Mouse (Mus musculus) lung, adult 2 months (tissue): Measurements from ENCODE around the gene Zfp358. TPM values are rescaled to one million over a fixed set of nuclear protein-coding genes. Genes with fewer than 3 reads are reported as not detected.

ENCODE experiments used
- DNase-seq: peaks from one replicate; pipeline ENCODE4 v3.0.0; 2022
- H3K4me1 ChIP-seq: fragments of 200-500 bp; 2 replicates; pipeline ENCODE4 v1.6.1; 2011; ENCODE audit warnings: low read length; ENCODE audit not compliant: control insufficient read depth, insufficient read depth
- H3K4me3 ChIP-seq: fragments of 200-500 bp; replicated peaks from 2 replicates; pipeline ENCODE3; 2011; ENCODE audit warnings: low read depth, mild to moderate bottlenecking, control low read depth, low read length; ENCODE audit errors: extremely low read depth
- CTCF ChIP-seq: fragments of 200-500 bp; IDR thresholded peaks from 2 replicates; pipeline ENCODE4 v1.5.1; 2011; ENCODE audit warnings: mild to moderate bottlenecking, low read length, control low read depth; ENCODE audit not compliant: insufficient read depth
- POLR2A ChIP-seq: fragments of 200-500 bp; IDR thresholded peaks from 2 replicates; pipeline ENCODE4 v1.6.1; 2011; ENCODE audit warnings: low read depth, mild to moderate bottlenecking, control low read depth, low read length, borderline replicate concordance; ENCODE audit errors: extremely low read depth
- WGBS: fragments of 180-500 bp; shearing (Covaris S2); methylation state at CpG from one replicate; pipeline ENCODE4 v1.1.7; 2018; 5-methylcytosine and 5-hydroxymethylcytosine counted together
- polyA plus RNA-seq: library from polyadenylated mRNA; depleted of rRNA; stranded (reverse); fragments of >200 nt; gene quantifications from 2 replicates; pipeline ENCODE4 v1.2.3, GENCODE M21; 2012; rRNA removed

The Zfp358 gene
- polyA plus RNA-seq = 78.5 TPM in 2 replicates

DNA sequence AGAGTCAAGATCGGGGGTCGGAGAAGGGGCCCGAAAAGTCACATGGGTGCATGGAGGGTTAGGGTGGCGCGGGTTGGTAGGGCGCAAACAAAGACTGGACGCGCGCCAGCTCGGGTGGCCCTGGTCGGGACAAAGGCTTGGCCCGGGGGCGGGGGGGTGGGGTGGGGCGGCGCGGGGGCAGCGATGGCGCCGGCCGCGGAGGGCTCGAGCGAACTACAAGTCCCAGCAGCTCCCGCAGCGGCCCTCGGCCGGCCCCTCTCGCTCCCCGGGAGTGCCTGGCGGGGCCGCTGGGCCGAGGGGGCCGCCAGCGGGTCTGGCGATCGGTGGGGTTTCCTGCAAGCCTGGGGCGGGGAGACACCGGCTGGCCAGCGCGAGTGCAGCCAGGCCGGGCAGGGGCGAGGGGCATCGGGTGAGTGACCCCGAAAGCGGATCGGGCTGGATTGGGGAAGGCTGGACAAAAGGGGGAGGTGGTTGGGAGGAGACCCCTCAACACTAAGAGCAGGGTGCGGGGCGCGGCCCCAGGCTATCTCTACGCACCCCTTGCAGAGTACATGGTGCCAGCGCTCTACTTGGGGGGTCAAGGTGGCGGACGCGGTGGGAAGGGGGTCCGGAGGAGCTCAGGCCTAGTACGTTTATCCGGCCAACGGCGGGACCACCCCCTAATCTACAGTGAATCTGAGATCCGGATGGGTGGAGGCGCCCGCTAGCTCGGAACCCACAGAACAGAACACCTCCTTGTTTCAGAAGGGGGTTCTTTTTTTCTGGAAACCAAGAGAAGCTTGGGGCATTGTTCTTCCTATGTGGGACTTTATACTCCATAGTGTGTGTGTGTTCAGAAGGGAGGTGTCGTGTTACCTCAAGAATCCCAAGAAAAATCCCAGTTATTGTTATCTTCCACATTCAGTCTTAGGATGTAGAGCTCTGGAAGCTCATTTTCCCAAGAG, at the start of gene Zfp358:
Gene Zfp358, plus strand, starts transcription at position 238 of the 944 bp plus-strand sequence.
- whole genome bisulfite sequencing = under 1% methylated on average over 63 of the region's 64 CpGs
- no peak for TF ChIP-seq CTCF
- peak; percentile 58 for TF ChIP-seq POLR2A
- Histone ChIP-seq H3K4me3 (peak within 1 kb of the TSS; percentile 98), H3K4me1 (peaks cover 2% of the 10 kb centered on the region; the same call in 1 of the 2 replicates)
- peak; percentile 61 for DNase-seq

DNA sequence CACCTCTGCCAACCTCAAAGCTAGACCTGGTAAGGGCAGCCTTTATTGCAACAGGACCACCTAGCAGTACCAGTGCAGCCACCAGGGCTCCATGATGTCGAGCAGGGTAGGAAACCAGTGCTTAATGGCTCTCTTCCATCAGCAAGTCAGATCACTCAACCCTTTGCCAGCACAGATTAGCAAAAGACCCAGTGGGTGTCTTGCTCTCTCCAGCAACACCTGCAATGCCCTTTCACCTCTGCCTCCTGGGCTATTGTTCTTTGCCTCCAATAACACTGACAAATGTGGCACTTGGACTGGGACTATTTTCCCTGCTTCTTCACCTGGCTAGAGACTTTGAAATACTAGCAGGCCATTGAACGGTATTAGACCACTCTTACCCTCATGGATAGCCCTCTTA, 43.7 kb upstream of the Zfp358 start:
- 84% methylated on average over 2 of the region's 2 CpGs for WGBS
- no peak overlapping the region for H3K4me3 ChIP-seq

GRCm38 (mm10) chr8:3450670-3451069, 42.3 kb upstream of the Zfp358 start:
- DNase-seq = peak; percentile 47
- H3K4me3 ChIP-seq = no peak overlapping the region
- TF ChIP-seq POLR2A = no peak
- peak; percentile 90 for TF ChIP-seq CTCF
- H3K4me1 ChIP-seq = no peaks in the 10 kb centered on the region
- WGBS = 31% methylated on average over 5 of the region's 5 CpGs

More for the DNA sequence above, 43.7 kb upstream of the Zfp358 start:
- TF ChIP-seq POLR2A = no peak
- TF ChIP-seq CTCF = no peak
- no peak for DNase-seq
- no peaks in the 10 kb centered on the region for H3K4me1 ChIP-seq

DNA sequence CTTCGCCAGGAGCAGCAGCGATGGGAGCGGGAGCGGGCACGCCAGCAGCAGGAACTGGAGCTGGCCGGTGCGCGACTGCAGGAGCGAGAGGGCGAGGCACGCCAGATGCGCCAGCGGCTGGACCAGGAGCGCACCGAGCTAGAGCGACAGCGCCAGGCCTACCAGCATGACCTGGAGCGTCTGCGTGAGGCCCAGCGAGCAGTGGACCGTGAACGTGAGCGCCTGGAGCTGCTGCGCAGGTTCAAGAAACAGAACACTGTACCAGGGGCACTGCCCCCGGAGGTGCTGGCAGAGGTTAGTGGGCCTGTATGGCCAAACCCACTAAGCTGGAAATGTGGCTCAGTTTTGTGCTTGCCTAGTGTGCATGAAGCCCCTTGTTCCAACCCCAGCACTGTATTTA, 40.9 kb upstream of the Zfp358 start:
- 98% methylated on average over 25 of the region's 25 CpGs for WGBS
- H3K4me1 ChIP-seq = no peaks in the 10 kb centered on the region
- TF ChIP-seq POLR2A (no peak), CTCF (no peak)
- no peak for DNase-seq
- H3K4me3 ChIP-seq = no peak overlapping the region

GRCm38 (mm10) chr8:3463248-3463647, 29.7 kb upstream of the Zfp358 start:
- 87% methylated on average over 2 of the region's 2 CpGs for WGBS
- no peak for TF ChIP-seq CTCF
- TF ChIP-seq POLR2A = no peak
- Histone ChIP-seq H3K4me3 (no peak overlapping the region), H3K4me1 (peaks cover 2% of the 10 kb centered on the region; the same call in 1 of the 2 replicates)
- DNase-seq = no peak

DNA sequence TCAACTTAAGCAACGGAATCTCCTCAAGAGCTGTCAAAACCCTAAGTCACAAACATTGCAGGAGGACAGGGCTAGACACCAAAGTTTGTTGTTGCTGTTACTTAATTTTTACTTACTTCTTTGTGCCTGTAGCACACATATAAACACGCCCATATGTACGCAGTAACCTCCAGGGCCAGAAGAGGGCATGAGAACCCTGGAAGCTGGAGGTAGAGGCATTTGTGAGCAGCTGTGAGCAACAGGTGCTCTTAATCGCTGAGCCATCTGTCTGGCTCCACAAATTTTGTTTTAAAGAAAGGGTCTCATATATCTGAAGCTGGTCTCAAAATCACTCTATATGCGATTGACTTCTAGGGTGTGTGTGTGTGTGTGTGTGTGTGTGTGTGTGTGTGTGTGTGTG, 28.6 kb upstream of the Zfp358 start:
- DNase-seq = no peak

DNA sequence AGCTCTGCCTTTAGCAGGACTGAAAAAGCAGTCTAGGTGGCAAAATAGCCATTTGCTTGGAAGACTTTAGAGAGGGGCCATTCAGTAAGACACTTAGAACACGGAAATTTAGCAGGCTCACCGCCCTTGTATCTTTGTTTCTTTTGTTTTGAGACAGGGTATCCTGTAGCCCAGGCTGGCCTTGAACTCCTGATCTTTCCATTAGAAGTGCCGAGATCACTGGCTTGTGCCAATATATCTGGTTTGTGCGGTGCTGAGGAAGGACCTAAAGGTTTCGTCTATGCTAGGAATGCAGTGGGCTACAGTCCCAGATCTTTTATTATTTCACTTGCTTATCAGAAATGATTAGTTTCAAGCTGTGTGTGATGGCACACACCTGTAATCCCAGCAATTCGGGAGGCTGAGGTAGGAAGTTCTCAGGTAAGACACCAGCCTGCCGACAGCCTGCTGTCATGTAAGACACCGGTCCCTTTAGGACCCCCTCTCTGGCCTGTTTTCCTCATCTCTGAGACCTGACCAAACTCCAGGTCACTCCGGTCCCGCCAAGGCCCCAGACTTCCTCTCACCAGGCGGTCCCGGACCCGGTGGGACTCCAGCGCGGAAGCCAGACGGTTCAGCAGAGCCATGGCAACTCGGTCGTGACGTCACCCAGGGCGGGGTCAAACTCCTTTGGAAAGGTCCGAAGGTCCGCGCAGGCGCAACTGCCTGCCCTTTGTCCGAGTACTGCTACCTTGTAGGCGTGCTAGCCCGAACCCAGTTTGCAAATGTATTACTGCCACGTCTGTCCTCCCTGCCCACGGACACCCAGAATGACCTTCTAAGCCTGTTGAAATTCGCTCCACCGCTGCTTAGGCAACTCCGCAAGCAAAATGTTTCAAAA, 25.7 kb upstream of the Zfp358 start, which contains the start of gene Pex11g:
Gene Pex11g, minus strand, starts transcription at position 675 of the 880 bp plus-strand sequence.
- peaks cover 2% of the 10 kb centered on the region; the same call in 1 of the 2 replicates for H3K4me1 ChIP-seq
- H3K4me3 ChIP-seq = peak within 1 kb of the TSS; percentile 65
- TF ChIP-seq POLR2A = peak; percentile 63; the same call in 1 of the 2 replicates
- TF ChIP-seq CTCF = no peak
- 5% methylated on average over 32 of the region's 32 CpGs for WGBS
- peak; percentile 100 for DNase-seq

More for the DNA sequence above, 28.6 kb upstream of the Zfp358 start:
- Histone ChIP-seq H3K4me3 (no peak overlapping the region), H3K4me1 (peaks cover 2% of the 10 kb centered on the region; the same call in 1 of the 2 replicates)
- TF ChIP-seq POLR2A = no peak
- peak; percentile 64 for TF ChIP-seq CTCF
- WGBS = 47% methylated on average over 5 of the region's 5 CpGs

GRCm38 (mm10) chr8:3467886-3468545, 24.9 kb upstream of the Zfp358 start:
- peak overlapping the region; percentile 65 for H3K4me3 ChIP-seq
- WGBS = 52% methylated on average over 9 of the region's 9 CpGs
- DNase-seq = no peak
- H3K4me1 ChIP-seq = peaks cover 2% of the 10 kb centered on the region; the same call in 1 of the 2 replicates
- no peak for TF ChIP-seq CTCF
